Mouse (Mus musculus) cerebellum, postnatal 36 days (tissue): ENCODE data around the gene Vmn2r80.
"Not testable (repeated sequence)": the region's sequence is repeated elsewhere in the genome, so short reads cannot be mapped to it uniquely, and the experiment has no call there.

Experiments
- DNase-seq, 2 experiments: peaks; one replicate each; pipeline ENCODE4 v3.0.0; 2021 to 2022; ENCODE audit warnings: mixed read lengths in 2 of 2

The Vmn2r80 gene

GRCm38 (mm10) chr10:79148469-79148868 is at the start of gene Vmn2r80:
Vmn2r80 (plus strand) TSS chr10:79148769.
- DNase-seq, result not testable (repeated sequence)

GRCm38 (mm10) chr10:79106325-79107282 is 42.0 kb upstream of the Vmn2r80 start:
- DNase-seq, result no peak

- no peak for DNase-seq
Measured at GRCm38 (mm10) chr10:79107531-79107930, 41.0 kb upstream of the Vmn2r80 start.

GRCm38 (mm10) chr10:79109156-79109555 is 39.4 kb upstream of the Vmn2r80 start:
- no peak for DNase-seq

GRCm38 (mm10) chr10:79110482-79110881 is 38.1 kb upstream of the Vmn2r80 start:
- DNase-seq, result no peak

- DNase-seq, result no peak
Measured at GRCm38 (mm10) chr10:79115085-79115484, 33.5 kb upstream of the Vmn2r80 start.

GRCm38 (mm10) chr10:79116125-79116849 is 32.3 kb upstream of the Vmn2r80 start:
- DNase-seq, result peak; percentile 30 to 57

- DNase-seq, result no peak
Measured at GRCm38 (mm10) chr10:79151602-79152001, 3.0 kb downstream of the Vmn2r80 start.

- not testable (repeated sequence) for DNase-seq
Measured at GRCm38 (mm10) chr10:79199973-79200372, 51.4 kb downstream of the Vmn2r80 start.

- no peak for DNase-seq
Measured at GRCm38 (mm10) chr10:79220432-79220831, 71.9 kb downstream of the Vmn2r80 start.

- no peak for DNase-seq
Measured at GRCm38 (mm10) chr10:79221606-79222005, 73.0 kb downstream of the Vmn2r80 start.

GRCm38 (mm10) chr10:79222214-79222613 is 73.6 kb downstream of the Vmn2r80 start:
- DNase-seq, result no peak
